Mouse (Mus musculus) CH12.LX (cell line): ENCODE data around the gene Mpst. TPM values are rescaled to one million over a fixed set of nuclear protein-coding genes. Genes with fewer than 3 reads are reported as not detected.

Experiments
- DNase-seq: peaks from one replicate; pipeline ENCODE4 v3.0.0-alpha.2; 2013; ENCODE audit errors: extremely low read depth
- H3K27ac ChIP-seq: 2 replicates; pipeline ENCODE4 v1.5.1; 2012; ENCODE audit warnings: low read depth, mild to moderate bottlenecking, control low read depth, moderate library complexity; ENCODE audit not compliant: insufficient read depth
- H3K27me3 ChIP-seq: replicated peaks from 2 replicates; pipeline ENCODE3; 2012; ENCODE audit warnings: inconsistent platforms
- H3K36me3 ChIP-seq, 2 experiments: replicated peaks in 1 of 2; 2 replicates each; pipeline versions ENCODE3 to v1.6.1; 2012; ENCODE audit warnings: inconsistent platforms in 1 of 2, low read length in 1 of 2, mild to moderate bottlenecking in 1 of 2, mixed read lengths in 1 of 2, moderate library complexity in 1 of 2; ENCODE audit not compliant: control insufficient read depth in 1 of 2, insufficient read depth in 1 of 2
- H3K4me1 ChIP-seq, 2 experiments: 2 replicates each; pipeline ENCODE4 v1.6.1; 2012; ENCODE audit warnings: inconsistent platforms in 1 of 2, moderate library complexity in 1 of 2; ENCODE audit not compliant: insufficient read depth in 2 of 2, control insufficient read depth in 1 of 2
- H3K4me2 ChIP-seq: 2 replicates; pipeline ENCODE4 v1.6.1; 2012; ENCODE audit warnings: low read depth, mild to moderate bottlenecking, control low read depth; ENCODE audit not compliant: poor library complexity, insufficient read depth, severe bottlenecking
- H3K4me3 ChIP-seq, 3 experiments: fragments of 150-350 bp in 1 of 3; sonication (generic) in 1 of 3; replicated peaks in 1 of 3; 2 replicates each; pipeline versions ENCODE3 to v1.5.1; 2011 to 2012; ENCODE audit warnings: low read depth in 2 of 3, low read length in 2 of 3, mild to moderate bottlenecking in 2 of 3, moderate library complexity in 2 of 3, control low read depth in 1 of 3, improper control_type of control experiment in 1 of 3, inconsistent platforms in 1 of 3, mixed read lengths in 1 of 3; ENCODE audit not compliant: poor library complexity in 1 of 3
- H3K79me2 ChIP-seq: replicated peaks from 2 replicates; pipeline ENCODE4 v1.6.1; 2012; ENCODE audit warnings: mild to moderate bottlenecking, moderate library complexity; ENCODE audit not compliant: control insufficient read depth, poor library complexity, insufficient read depth, severe bottlenecking; ENCODE audit errors: extremely low read depth
- H3K9ac ChIP-seq: 2 replicates; pipeline ENCODE4 v1.6.1; 2012; ENCODE audit warnings: low read depth, mild to moderate bottlenecking, control low read depth, moderate library complexity; ENCODE audit not compliant: insufficient read depth
- H3K9me3 ChIP-seq: replicated peaks from 2 replicates; pipeline ENCODE3; 2012; ENCODE audit warnings: low read length, inconsistent platforms, mixed read lengths
- BHLHE40 ChIP-seq: IDR thresholded peaks from 2 replicates; pipeline ENCODE4 v1.6.1; 2011; ENCODE audit warnings: mild to moderate bottlenecking, low read depth, low read length, improper control_type of control experiment
- CTCF ChIP-seq, 2 experiments: IDR thresholded peaks in 1 of 2; conservative IDR thresholded peaks in 1 of 2; 2 replicates each; pipeline ENCODE4 v1.5.1; 2011 to 2012; ENCODE audit warnings: low read depth in 2 of 2, low read length in 2 of 2, improper control_type of control experiment in 1 of 2, inconsistent platforms in 1 of 2, mild to moderate bottlenecking in 1 of 2, moderate library complexity in 1 of 2
- E2F4 ChIP-seq: IDR thresholded peaks from 2 replicates; pipeline ENCODE4 v1.6.1; 2011; ENCODE audit warnings: low read depth, low read length, improper control_type of control experiment; ENCODE audit not compliant: insufficient replicate concordance
- ELF1 ChIP-seq: IDR thresholded peaks from 2 replicates; pipeline ENCODE4 v1.6.1; 2014; ENCODE audit warnings: low read depth, mild to moderate bottlenecking, inconsistent platforms, low read length, improper control_type of control experiment
- EP300 ChIP-seq: IDR thresholded peaks from 2 replicates; pipeline ENCODE4 v1.6.1; 2011; ENCODE audit warnings: low read length, improper control_type of control experiment
- ETS1 ChIP-seq: conservative IDR thresholded peaks from 2 replicates; pipeline ENCODE4 v1.6.1; 2012; ENCODE audit warnings: low read depth, mild to moderate bottlenecking, inconsistent platforms, low read length, improper control_type of control experiment, moderate library complexity
- GABPA ChIP-seq: IDR thresholded peaks from 2 replicates; pipeline ENCODE4 v1.6.1; 2012; ENCODE audit warnings: low read depth, low read length, improper control_type of control experiment, inconsistent platforms; ENCODE audit not compliant: insufficient replicate concordance
- HCFC1 ChIP-seq: IDR thresholded peaks from 2 replicates; pipeline ENCODE4 v1.6.1; 2012; ENCODE audit warnings: low read depth, mild to moderate bottlenecking, inconsistent platforms, low read length, improper control_type of control experiment
- IRF4 ChIP-seq: IDR thresholded peaks from 2 replicates; pipeline ENCODE4 v1.6.1; 2014; ENCODE audit warnings: low read depth, mild to moderate bottlenecking, inconsistent platforms, low read length, improper control_type of control experiment
- JUND ChIP-seq: conservative IDR thresholded peaks from 2 replicates; pipeline ENCODE4 v1.6.1; 2011; ENCODE audit warnings: low read depth, low read length, improper control_type of control experiment
- KAT2A ChIP-seq: IDR thresholded peaks from 2 replicates; pipeline ENCODE4 v1.6.1; 2012; ENCODE audit warnings: low read length, improper control_type of control experiment, inconsistent platforms; ENCODE audit not compliant: insufficient replicate concordance
- MAFK ChIP-seq: IDR thresholded peaks from 2 replicates; pipeline ENCODE4 v1.6.1; 2011; ENCODE audit warnings: low read length, improper control_type of control experiment; ENCODE audit not compliant: insufficient replicate concordance
- MAX ChIP-seq: IDR thresholded peaks from 2 replicates; pipeline ENCODE4 v1.6.1; 2011; ENCODE audit warnings: low read length, improper control_type of control experiment
- MAZ ChIP-seq: IDR thresholded peaks from 2 replicates; pipeline ENCODE4 v1.6.1; 2012; ENCODE audit warnings: low read depth, mild to moderate bottlenecking, inconsistent platforms, low read length, improper control_type of control experiment, moderate library complexity
- MEF2A ChIP-seq: IDR thresholded peaks from 2 replicates; pipeline ENCODE4 v1.6.1; 2014; ENCODE audit warnings: low read depth, mild to moderate bottlenecking, inconsistent platforms, low read length, improper control_type of control experiment, borderline replicate concordance
- MYC ChIP-seq: IDR thresholded peaks from 2 replicates; pipeline ENCODE4 v1.6.1; 2011; ENCODE audit warnings: low read depth, mild to moderate bottlenecking, improper control_type of control experiment, low read length
- NRF1 ChIP-seq: IDR thresholded peaks from 2 replicates; pipeline ENCODE4 v1.6.1; 2014; ENCODE audit warnings: low read depth, mild to moderate bottlenecking, inconsistent platforms, low read length, improper control_type of control experiment, moderate library complexity
- POLR2A ChIP-seq: IDR thresholded peaks from 2 replicates; pipeline ENCODE4 v1.6.1; 2011; ENCODE audit warnings: low read depth, mild to moderate bottlenecking, improper control_type of control experiment, low read length
- RCOR1 ChIP-seq: conservative IDR thresholded peaks from 2 replicates; pipeline ENCODE4 v1.6.1; 2012; ENCODE audit warnings: low read depth, mild to moderate bottlenecking, inconsistent platforms, low read length, improper control_type of control experiment
- SIN3A ChIP-seq: IDR thresholded peaks from 2 replicates; pipeline ENCODE4 v1.6.1; 2012; ENCODE audit warnings: low read length, improper control_type of control experiment, inconsistent platforms
- TCF12 ChIP-seq: IDR thresholded peaks from 2 replicates; pipeline ENCODE4 v1.6.1; 2014; ENCODE audit warnings: low read depth, mild to moderate bottlenecking, inconsistent platforms, low read length, improper control_type of control experiment
- UBTF ChIP-seq: IDR thresholded peaks from 2 replicates; pipeline ENCODE4 v1.6.1; 2012; ENCODE audit warnings: low read depth, mild to moderate bottlenecking, inconsistent platforms, low read length, improper control_type of control experiment, moderate library complexity
- USF1 ChIP-seq: IDR thresholded peaks from 2 replicates; pipeline ENCODE4 v1.6.1; 2014; ENCODE audit warnings: low read depth, mild to moderate bottlenecking, inconsistent platforms, low read length, improper control_type of control experiment
- USF2 ChIP-seq: conservative IDR thresholded peaks from 2 replicates; pipeline ENCODE4 v1.6.1; 2011; ENCODE audit warnings: low read depth, low read length, improper control_type of control experiment
- ZC3H11A ChIP-seq: IDR thresholded peaks from 2 replicates; pipeline ENCODE4 v1.6.1; 2012; ENCODE audit warnings: low read depth, mild to moderate bottlenecking, inconsistent platforms, low read length, improper control_type of control experiment
- ZMIZ1 ChIP-seq: IDR thresholded peaks from 2 replicates; pipeline ENCODE4 v1.6.1; 2012; ENCODE audit warnings: low read depth, mild to moderate bottlenecking, inconsistent platforms, low read length, improper control_type of control experiment
- dilution Hi-C: fragments of 300-500 bp; cut with MboI; formaldehyde crosslinking; loops from 2 replicates; pipeline ENCODE4 v1.14.3; 2020; ENCODE audit warnings: low sequenced_read_pairs; ENCODE audit not compliant: extremely low pct_unique_long_range_greater_than_20kb, extremely low pct_ligation_motif_present
- in situ Hi-C: fragments of 300-500 bp; cut with MboI; formaldehyde crosslinking; loops from 3 replicates; pipeline ENCODE4 v1.14.3; 2019; ENCODE audit warnings: low sequenced_read_pairs, low pct_ligation_motif_present, low pct_unique_long_range_greater_than_20kb, mixed read lengths
- polyA plus RNA-seq: library from polyadenylated mRNA; unstranded; fragments of >175 nt; gene quantifications from 2 replicates; pipeline ENCODE4 v1.2.1, GENCODE M21; 2012; ENCODE audit warnings: low read depth; ENCODE audit not compliant: insufficient read length
- total RNA-seq, 2 experiments: library from RNA; depleted of rRNA; stranded (reverse); fragments of 300-350 nt in 1 of 2; fragments of >200 nt in 1 of 2; gene quantifications; 2 replicates each; pipeline ENCODE4 v1.2.3; 2012 to 2014

Mpst gene
- total and polyA plus RNA-seq, 3 experiments, result 24.4 to 46.3 (median 27.0) TPM

- TF ChIP-seq MAFK, result no peak
- TF ChIP-seq MEF2A, result no peak
- TF ChIP-seq E2F4, result no peak
- TF ChIP-seq ZC3H11A, result no peak
- TF ChIP-seq ZMIZ1, result no peak
- TF ChIP-seq GABPA, result no peak
- no peak for TF ChIP-seq USF1
- no peak for TF ChIP-seq TCF12
- TF ChIP-seq CTCF (conservative IDR thresholded peaks at IDR 0.05 in 1 of 2, IDR thresholded peaks at IDR 0.05 in 1 of 2; ENCODE audit: low read depth in 2 of 2, low read length in 2 of 2), result no peak
- TF ChIP-seq HCFC1, result no peak
- TF ChIP-seq SIN3A, result no peak
- TF ChIP-seq USF2, result no peak
- TF ChIP-seq NRF1, result no peak
- no peak for TF ChIP-seq UBTF
- no peak for TF ChIP-seq EP300
- no peak for TF ChIP-seq JUND
- TF ChIP-seq IRF4, result no peak
- TF ChIP-seq KAT2A, result no peak
- no peak for TF ChIP-seq BHLHE40
- no peaks in the 10 kb centered on the region for H3K4me1 ChIP-seq
- H3K27ac ChIP-seq, result no peak overlapping the region
- no peaks in the 10 kb centered on the region for H3K9me3 ChIP-seq
- H3K4me3 ChIP-seq, result no peak overlapping the region
- DNase-seq, result no peak
- peaks cover 76% of the 10 kb centered on the region for H3K27me3 ChIP-seq
- no peaks in the 10 kb centered on the region for H3K79me2 ChIP-seq
- in situ Hi-C loops (no loop called here), dilution Hi-C loops (no loop called here)
- no peak overlapping the region for H3K9ac ChIP-seq
- H3K4me2 ChIP-seq, result no peak overlapping the region
- no peaks in the 10 kb centered on the region for H3K36me3 ChIP-seq
Measured at GRCm38 (mm10) chr15:78385564-78385963, 20.7 kb upstream of the Mpst start.

GRCm38 (mm10) chr15:78390855-78391254, 15.4 kb upstream of the Mpst start:
- dilution Hi-C loops (no loop called here), in situ Hi-C loops (no loop called here)
- Histone ChIP-seq H3K79me2 (no peaks in the 10 kb centered on the region), H3K4me1 (no peaks in the 10 kb centered on the region), H3K4me2 (no peak overlapping the region), H3K9me3 (peaks cover 11% of the 10 kb centered on the region), H3K4me3 (no peak overlapping the region), H3K27me3 (peaks cover 91% of the 10 kb centered on the region), H3K36me3 (no peaks in the 10 kb centered on the region), H3K9ac (no peak overlapping the region), H3K27ac (no peak overlapping the region)
- TF ChIP-seq BHLHE40 (no peak), GABPA (no peak), MAX (no peak), MAZ (no peak), POLR2A (no peak), MAFK (no peak), HCFC1 (no peak), EP300 (no peak), CTCF (conservative IDR thresholded peaks at IDR 0.05 in 1 of 2, IDR thresholded peaks at IDR 0.05 in 1 of 2; ENCODE audit: low read depth in 2 of 2, low read length in 2 of 2) (no peak), MYC (no peak), KAT2A (no peak), NRF1 (no peak), ELF1 (no peak), ETS1 (no peak), RCOR1 (no peak)
- no peak for DNase-seq
